Mouse (Mus musculus) cerebellum, adult 9-10 months (tissue): ENCODE measurements around the gene Mrgpra9.
"Not testable (repeated sequence)": the region's sequence is repeated elsewhere in the genome, so short reads cannot be mapped to it uniquely, and the experiment has no call there.

ENCODE experiments used
- DNase-seq: peaks from one replicate; pipeline ENCODE4 v3.0.0; 2022

Gene Mrgpra9

DNA sequence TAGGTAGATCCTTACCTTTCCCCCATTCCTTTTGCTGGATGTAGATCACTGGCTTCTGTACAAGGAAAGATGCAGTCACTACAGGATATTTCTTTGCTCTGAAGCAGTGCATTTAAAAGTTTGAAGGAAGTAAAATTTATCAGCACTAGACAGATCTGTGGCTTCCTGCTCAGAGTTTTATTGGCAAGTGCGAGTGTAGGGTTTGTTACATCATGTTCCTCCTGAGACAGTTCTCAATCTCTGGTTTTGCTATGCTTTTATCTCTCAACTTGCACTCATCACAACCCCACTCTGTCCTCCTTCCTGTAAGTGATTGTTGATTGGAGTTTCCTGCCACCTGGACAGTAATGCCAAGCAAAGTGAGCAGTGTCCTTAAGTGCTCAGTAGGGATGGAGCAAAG lies at the start of gene Mrgpra9:
TSS of gene Mrgpra9 (minus strand) at position 79 of the 400 bp plus-strand sequence.
- DNase-seq, result no peak

- DNase-seq, result not testable (repeated sequence)
Measured at GRCm38 (mm10) chr7:47299612-47300011, 47.0 kb upstream of the Mrgpra9 start.

DNA sequence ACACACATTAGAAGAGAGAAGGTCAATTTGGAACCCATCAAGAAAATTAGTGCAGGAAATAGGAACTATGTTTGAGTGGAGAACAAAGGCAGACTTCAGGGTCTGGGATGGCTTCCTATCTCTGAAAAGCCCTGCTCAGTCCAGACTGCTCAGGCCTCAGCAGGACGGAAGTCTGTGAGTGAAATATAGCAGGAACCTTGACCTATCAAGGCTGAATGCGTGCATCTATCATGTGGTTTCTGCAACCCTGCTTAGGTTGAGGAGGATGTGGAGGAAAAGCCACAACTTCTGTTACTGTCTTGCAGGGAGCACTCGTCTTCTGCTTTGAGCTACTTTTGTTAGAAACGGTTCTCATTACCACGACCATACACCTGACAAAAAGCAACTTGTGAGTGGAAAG lies 18.9 kb upstream of the Mrgpra9 start:
- not testable (repeated sequence) for DNase-seq

DNA sequence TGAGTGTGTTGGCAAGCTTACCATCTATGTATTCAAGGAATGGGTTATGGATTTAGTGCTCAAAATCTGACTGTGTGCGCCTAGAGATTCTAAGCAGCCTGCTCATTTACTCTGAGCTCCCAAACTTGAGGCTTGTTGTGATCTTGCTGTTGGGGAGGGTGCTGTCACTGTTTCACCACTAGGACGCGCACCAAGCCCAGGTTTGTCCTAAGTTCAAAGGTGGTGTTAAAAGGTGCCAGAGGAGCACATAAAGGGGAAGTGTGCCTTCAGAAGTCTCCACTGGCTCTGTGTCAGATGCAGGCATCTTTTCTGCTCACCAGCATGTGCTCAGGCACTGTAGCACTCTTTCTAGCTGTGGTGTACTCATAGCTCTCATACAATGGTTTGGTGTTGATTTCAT lies 8.0 kb downstream of the Mrgpra9 start:
- DNase-seq, result no peak

DNA sequence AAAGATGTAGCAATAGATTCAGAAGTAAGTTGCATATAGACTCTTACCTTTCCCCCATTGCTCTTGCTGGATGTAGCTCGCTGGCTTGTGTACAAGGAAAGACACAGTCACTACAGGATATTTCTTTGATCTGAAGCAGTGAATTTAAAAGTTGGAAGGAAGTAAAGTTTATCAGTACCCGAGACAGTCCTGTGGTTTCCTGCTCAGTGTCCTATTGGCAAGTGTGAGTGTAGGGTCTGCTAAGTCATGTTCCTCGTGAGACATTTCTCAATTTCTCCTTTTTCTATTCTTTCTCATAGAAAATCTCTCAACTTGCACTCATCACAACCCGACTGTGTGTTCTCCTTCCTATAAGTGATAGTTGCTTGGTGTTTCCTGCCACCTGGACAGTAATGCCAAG lies 47.8 kb downstream of the Mrgpra9 start, which contains the start of gene Mrgpra6:
TSS of gene Mrgpra6 (minus strand) at position 91 of the 400 bp plus-strand sequence.
- no peak for DNase-seq

GRCm38 (mm10) chr7:47195271-47195670 lies 57.4 kb downstream of the Mrgpra9 start:
- DNase-seq, result no peak
